Mouse (Mus musculus) CH12.LX (cell line): ENCODE measurements around the gene Cirbp. TPM values are rescaled to one million over a fixed set of nuclear protein-coding genes. Genes with fewer than 3 reads are reported as not detected.
A peak's percentile ranks its signal among the peaks of the same experiment; 100 is the strongest.

ENCODE experiments used
- DNase-seq: peaks from one replicate; pipeline ENCODE4 v3.0.0-alpha.2; 2013; ENCODE audit errors: extremely low read depth
- H3K27ac ChIP-seq: 2 replicates; pipeline ENCODE4 v1.5.1; 2012; ENCODE audit warnings: low read depth, mild to moderate bottlenecking, control low read depth, moderate library complexity; ENCODE audit not compliant: insufficient read depth
- H3K27me3 ChIP-seq: replicated peaks from 2 replicates; pipeline ENCODE3; 2012; ENCODE audit warnings: inconsistent platforms
- H3K36me3 ChIP-seq, 2 experiments: replicated peaks in 1 of 2; 2 replicates each; pipeline versions ENCODE3 to v1.6.1; 2012; ENCODE audit warnings: inconsistent platforms in 1 of 2, low read length in 1 of 2, mild to moderate bottlenecking in 1 of 2, mixed read lengths in 1 of 2, moderate library complexity in 1 of 2; ENCODE audit not compliant: control insufficient read depth in 1 of 2, insufficient read depth in 1 of 2
- H3K4me1 ChIP-seq, 2 experiments: 2 replicates each; pipeline ENCODE4 v1.6.1; 2012; ENCODE audit warnings: inconsistent platforms in 1 of 2, moderate library complexity in 1 of 2; ENCODE audit not compliant: insufficient read depth in 2 of 2, control insufficient read depth in 1 of 2
- H3K4me2 ChIP-seq: 2 replicates; pipeline ENCODE4 v1.6.1; 2012; ENCODE audit warnings: low read depth, mild to moderate bottlenecking, control low read depth; ENCODE audit not compliant: poor library complexity, insufficient read depth, severe bottlenecking
- H3K4me3 ChIP-seq, 3 experiments: fragments of 150-350 bp in 1 of 3; sonication (generic) in 1 of 3; replicated peaks in 1 of 3; 2 replicates each; pipeline versions ENCODE3 to v1.5.1; 2011 to 2012; ENCODE audit warnings: low read depth in 2 of 3, low read length in 2 of 3, mild to moderate bottlenecking in 2 of 3, moderate library complexity in 2 of 3, control low read depth in 1 of 3, improper control_type of control experiment in 1 of 3, inconsistent platforms in 1 of 3, mixed read lengths in 1 of 3; ENCODE audit not compliant: poor library complexity in 1 of 3
- H3K79me2 ChIP-seq: replicated peaks from 2 replicates; pipeline ENCODE4 v1.6.1; 2012; ENCODE audit warnings: mild to moderate bottlenecking, moderate library complexity; ENCODE audit not compliant: control insufficient read depth, poor library complexity, insufficient read depth, severe bottlenecking; ENCODE audit errors: extremely low read depth
- H3K9ac ChIP-seq: 2 replicates; pipeline ENCODE4 v1.6.1; 2012; ENCODE audit warnings: low read depth, mild to moderate bottlenecking, control low read depth, moderate library complexity; ENCODE audit not compliant: insufficient read depth
- H3K9me3 ChIP-seq: replicated peaks from 2 replicates; pipeline ENCODE3; 2012; ENCODE audit warnings: low read length, inconsistent platforms, mixed read lengths
- BHLHE40 ChIP-seq: IDR thresholded peaks from 2 replicates; pipeline ENCODE4 v1.6.1; 2011; ENCODE audit warnings: mild to moderate bottlenecking, low read depth, low read length, improper control_type of control experiment
- CHD1 ChIP-seq: IDR thresholded peaks from 2 replicates; pipeline ENCODE4 v1.6.1; 2012; ENCODE audit warnings: low read depth, low read length, improper control_type of control experiment, inconsistent platforms
- CHD2 ChIP-seq: IDR thresholded peaks from 2 replicates; pipeline ENCODE4 v1.6.1; 2011; ENCODE audit warnings: low read length, improper control_type of control experiment
- CTCF ChIP-seq, 2 experiments: IDR thresholded peaks in 1 of 2; conservative IDR thresholded peaks in 1 of 2; 2 replicates each; pipeline ENCODE4 v1.5.1; 2011 to 2012; ENCODE audit warnings: low read depth in 2 of 2, low read length in 2 of 2, improper control_type of control experiment in 1 of 2, inconsistent platforms in 1 of 2, mild to moderate bottlenecking in 1 of 2, moderate library complexity in 1 of 2
- E2F4 ChIP-seq: IDR thresholded peaks from 2 replicates; pipeline ENCODE4 v1.6.1; 2011; ENCODE audit warnings: low read depth, low read length, improper control_type of control experiment; ENCODE audit not compliant: insufficient replicate concordance
- ELF1 ChIP-seq: IDR thresholded peaks from 2 replicates; pipeline ENCODE4 v1.6.1; 2014; ENCODE audit warnings: low read depth, mild to moderate bottlenecking, inconsistent platforms, low read length, improper control_type of control experiment
- ETS1 ChIP-seq: conservative IDR thresholded peaks from 2 replicates; pipeline ENCODE4 v1.6.1; 2012; ENCODE audit warnings: low read depth, mild to moderate bottlenecking, inconsistent platforms, low read length, improper control_type of control experiment, moderate library complexity
- GABPA ChIP-seq: IDR thresholded peaks from 2 replicates; pipeline ENCODE4 v1.6.1; 2012; ENCODE audit warnings: low read depth, low read length, improper control_type of control experiment, inconsistent platforms; ENCODE audit not compliant: insufficient replicate concordance
- HCFC1 ChIP-seq: IDR thresholded peaks from 2 replicates; pipeline ENCODE4 v1.6.1; 2012; ENCODE audit warnings: low read depth, mild to moderate bottlenecking, inconsistent platforms, low read length, improper control_type of control experiment
- IRF4 ChIP-seq: IDR thresholded peaks from 2 replicates; pipeline ENCODE4 v1.6.1; 2014; ENCODE audit warnings: low read depth, mild to moderate bottlenecking, inconsistent platforms, low read length, improper control_type of control experiment
- JUN ChIP-seq: IDR thresholded peaks from 2 replicates; pipeline ENCODE4 v1.6.1; 2011; ENCODE audit warnings: low read depth, mild to moderate bottlenecking, low read length, improper control_type of control experiment, moderate library complexity; ENCODE audit not compliant: insufficient read depth
- JUND ChIP-seq: conservative IDR thresholded peaks from 2 replicates; pipeline ENCODE4 v1.6.1; 2011; ENCODE audit warnings: low read depth, low read length, improper control_type of control experiment
- MAFK ChIP-seq: IDR thresholded peaks from 2 replicates; pipeline ENCODE4 v1.6.1; 2011; ENCODE audit warnings: low read length, improper control_type of control experiment; ENCODE audit not compliant: insufficient replicate concordance
- MAX ChIP-seq: IDR thresholded peaks from 2 replicates; pipeline ENCODE4 v1.6.1; 2011; ENCODE audit warnings: low read length, improper control_type of control experiment
- MEF2A ChIP-seq: IDR thresholded peaks from 2 replicates; pipeline ENCODE4 v1.6.1; 2014; ENCODE audit warnings: low read depth, mild to moderate bottlenecking, inconsistent platforms, low read length, improper control_type of control experiment, borderline replicate concordance
- MXI1 ChIP-seq: IDR thresholded peaks from 2 replicates; pipeline ENCODE4 v1.6.1; 2011; ENCODE audit warnings: mild to moderate bottlenecking, low read depth, low read length, improper control_type of control experiment
- MYC ChIP-seq: IDR thresholded peaks from 2 replicates; pipeline ENCODE4 v1.6.1; 2011; ENCODE audit warnings: low read depth, mild to moderate bottlenecking, improper control_type of control experiment, low read length
- NELFE ChIP-seq: IDR thresholded peaks from 2 replicates; pipeline ENCODE4 v1.6.1; 2011; ENCODE audit warnings: low read depth, low read length, improper control_type of control experiment
- NRF1 ChIP-seq: IDR thresholded peaks from 2 replicates; pipeline ENCODE4 v1.6.1; 2014; ENCODE audit warnings: low read depth, mild to moderate bottlenecking, inconsistent platforms, low read length, improper control_type of control experiment, moderate library complexity
- PAX5 ChIP-seq: IDR thresholded peaks from 2 replicates; pipeline ENCODE4 v1.6.1; 2012; ENCODE audit warnings: low read length, inconsistent platforms, mixed read lengths
- POLR2A ChIP-seq: IDR thresholded peaks from 2 replicates; pipeline ENCODE4 v1.6.1; 2011; ENCODE audit warnings: low read depth, mild to moderate bottlenecking, improper control_type of control experiment, low read length
- POLR2AphosphoS2 ChIP-seq: IDR thresholded peaks from 2 replicates; pipeline ENCODE4 v1.6.1; 2011; ENCODE audit warnings: low read depth, low read length, improper control_type of control experiment
- SIN3A ChIP-seq: IDR thresholded peaks from 2 replicates; pipeline ENCODE4 v1.6.1; 2012; ENCODE audit warnings: low read length, improper control_type of control experiment, inconsistent platforms
- SMC3 ChIP-seq: IDR thresholded peaks from 2 replicates; pipeline ENCODE4 v1.6.1; 2011; ENCODE audit warnings: low read depth, low read length, improper control_type of control experiment
- TBP ChIP-seq: conservative IDR thresholded peaks from 2 replicates; pipeline ENCODE4 v1.6.1; 2011; ENCODE audit warnings: low read depth, low read length, improper control_type of control experiment
- TCF12 ChIP-seq: IDR thresholded peaks from 2 replicates; pipeline ENCODE4 v1.6.1; 2014; ENCODE audit warnings: low read depth, mild to moderate bottlenecking, inconsistent platforms, low read length, improper control_type of control experiment
- UBTF ChIP-seq: IDR thresholded peaks from 2 replicates; pipeline ENCODE4 v1.6.1; 2012; ENCODE audit warnings: low read depth, mild to moderate bottlenecking, inconsistent platforms, low read length, improper control_type of control experiment, moderate library complexity
- USF1 ChIP-seq: IDR thresholded peaks from 2 replicates; pipeline ENCODE4 v1.6.1; 2014; ENCODE audit warnings: low read depth, mild to moderate bottlenecking, inconsistent platforms, low read length, improper control_type of control experiment
- USF2 ChIP-seq: conservative IDR thresholded peaks from 2 replicates; pipeline ENCODE4 v1.6.1; 2011; ENCODE audit warnings: low read depth, low read length, improper control_type of control experiment
- ZC3H11A ChIP-seq: IDR thresholded peaks from 2 replicates; pipeline ENCODE4 v1.6.1; 2012; ENCODE audit warnings: low read depth, mild to moderate bottlenecking, inconsistent platforms, low read length, improper control_type of control experiment
- ZMIZ1 ChIP-seq: IDR thresholded peaks from 2 replicates; pipeline ENCODE4 v1.6.1; 2012; ENCODE audit warnings: low read depth, mild to moderate bottlenecking, inconsistent platforms, low read length, improper control_type of control experiment
- ZNF384 ChIP-seq: IDR thresholded peaks from 2 replicates; pipeline ENCODE4 v1.6.1; 2012; ENCODE audit warnings: low read depth, low read length, improper control_type of control experiment, inconsistent platforms
- dilution Hi-C: fragments of 300-500 bp; cut with MboI; formaldehyde crosslinking; loops from 2 replicates; pipeline ENCODE4 v1.14.3; 2020; ENCODE audit warnings: low sequenced_read_pairs; ENCODE audit not compliant: extremely low pct_unique_long_range_greater_than_20kb, extremely low pct_ligation_motif_present
- in situ Hi-C: fragments of 300-500 bp; cut with MboI; formaldehyde crosslinking; loops from 3 replicates; pipeline ENCODE4 v1.14.3; 2019; ENCODE audit warnings: low sequenced_read_pairs, low pct_ligation_motif_present, low pct_unique_long_range_greater_than_20kb, mixed read lengths
- polyA plus RNA-seq: library from polyadenylated mRNA; unstranded; fragments of >175 nt; gene quantifications from 2 replicates; pipeline ENCODE4 v1.2.1, GENCODE M21; 2012; ENCODE audit warnings: low read depth; ENCODE audit not compliant: insufficient read length
- total RNA-seq, 2 experiments: library from RNA; depleted of rRNA; stranded (reverse); fragments of 300-350 nt in 1 of 2; fragments of >200 nt in 1 of 2; gene quantifications; 2 replicates each; pipeline ENCODE4 v1.2.3; 2012 to 2014

Cirbp gene
- total and polyA plus RNA-seq, 3 experiments, result 27.0 to 40.2 (median 34.4) TPM

GRCm38 (mm10) chr10:80116563-80116926, 49.2 kb upstream of the Cirbp start:
- Histone ChIP-seq H3K4me2 (peak overlapping the region; percentile 83), H3K36me3 (peaks cover 30 to 42% of the 10 kb centered on the region in 2 experiments)
- dilution Hi-C loops, result no loop called here
- in situ Hi-C loops, result no loop called here
- TF ChIP-seq MAFK (no peak), UBTF (no peak; the same call in 1 of the 2 replicates)
- TF ChIP-seq, all 38 proteins: peak for 0
- Histone ChIP-seq H3K27ac (peak overlapping the region; percentile 25; the same call in 1 of the 2 replicates), H3K9me3 (no peaks in the 10 kb centered on the region), H3K27me3 (no peaks in the 10 kb centered on the region), H3K9ac (peak overlapping the region; percentile 93), H3K4me1 (peaks cover 20 to 46% of the 10 kb centered on the region in 2 experiments), H3K4me3 (peak overlapping the region; percentile 85 to 93 (median 90)), H3K79me2 (peaks cover 57% of the 10 kb centered on the region)
- DNase-seq, result no peak

- Histone ChIP-seq H3K4me3 (peak overlapping the region; percentile 85 to 93 (median 90)), H3K4me1 (peaks cover 21 to 52% of the 10 kb centered on the region in 2 experiments), H3K36me3 (peaks cover 36 to 48% of the 10 kb centered on the region in 2 experiments), H3K9me3 (no peaks in the 10 kb centered on the region), H3K9ac (peak overlapping the region; percentile 93), H3K4me2 (peak overlapping the region; percentile 83), H3K27ac (no peak overlapping the region), H3K27me3 (no peaks in the 10 kb centered on the region), H3K79me2 (peaks cover 63% of the 10 kb centered on the region)
- in situ Hi-C loops, result no loop called here
- DNase-seq, result peak; percentile 27
- dilution Hi-C loops, result no loop called here
- TF ChIP-seq MXI1 (0 out of 2 replicates have a peak, but pooled peaks have one; percentile 11), UBTF (no peak), NELFE (no peak), IRF4 (no peak), ZMIZ1 (no peak), SMC3 (0 out of 2 replicates have a peak, but pooled peaks have one; percentile 1), CHD2 (no peak), E2F4 (no peak), SIN3A (no peak; the same call in 1 of the 2 replicates), TCF12 (no peak), JUN (no peak), MEF2A (no peak), ZNF384 (no peak), ZC3H11A (no peak), POLR2AphosphoS2 (no peak), MAFK (no peak), POLR2A (no peak), USF2 (no peak), MAX (no peak), NRF1 (peak; percentile 52), HCFC1 (no peak), CHD1 (no peak), ETS1 (no peak), MYC (no peak), GABPA (no peak), ELF1 (no peak), JUND (no peak), PAX5 (no peak), USF1 (no peak), BHLHE40 (no peak), CTCF (conservative IDR thresholded peaks at IDR 0.05 in 1 of 2, IDR thresholded peaks at IDR 0.05 in 1 of 2; ENCODE audit: low read depth in 2 of 2, low read length in 2 of 2) (peak in 1 of 2 experiments; percentile 14; a peak in 1 of 4 replicates), TBP (no peak)
Observed at GRCm38 (mm10) chr10:80116927-80117691, 48.7 kb upstream of the Cirbp start.
